ENCODE assay signal across 19 mouse cellular contexts in genomic region chr15:56562785-56563184, GRCm38 (mm10).
"Had no signal": no experiment of that assay in that cellular context is flagged by ENCODE, and none has a peak within 500 bp of the region (broad histone marks: within the 10 kb centered on the region; RNA-seq: fewer than 3 reads in every experiment).

No protein-coding gene starts in this region.

- H3K27me3 ChIP-seq: limb, embryonic 12.5 days; liver, embryonic 12.5 days; liver, embryonic 15.5 days; megakaryocyte, embryonic 14.5 days; midbrain, embryonic 13.5 days; stomach, embryonic 15.5 days had no signal

- H3K4me3 ChIP-seq: layer of hippocampus, adult 2 months; left cerebral cortex, adult 2 months; limb, embryonic 12.5 days; liver, embryonic 12.5 days; liver, embryonic 15.5 days; megakaryocyte, embryonic 14.5 days; midbrain, embryonic 10.5 days; midbrain, embryonic 13.5 days; stomach, embryonic 15.5 days had no signal

- DNase-seq: kidney, adult 2 months; kidney, postnatal 25 days; layer of hippocampus, postnatal 36 days; liver; lung, adult 18-20 months; lung, postnatal 14 days; right cerebral cortex, postnatal 14 days; right cerebral cortex, postnatal 4 days; spleen, adult 18-20 months; thymus, postnatal 25 days had no signal

- H3K4me2 ChIP-seq: limb, embryonic 12.5 days; liver, embryonic 12.5 days; liver, embryonic 15.5 days; midbrain, embryonic 13.5 days; stomach, embryonic 15.5 days had no signal

- H3K36me3 ChIP-seq: limb, embryonic 12.5 days; liver, embryonic 12.5 days; liver, embryonic 15.5 days; midbrain, embryonic 10.5 days; midbrain, embryonic 13.5 days; stomach, embryonic 15.5 days had no signal
